19 mouse cellular contexts compared by ENCODE assay signal in the genomic region with DNA sequence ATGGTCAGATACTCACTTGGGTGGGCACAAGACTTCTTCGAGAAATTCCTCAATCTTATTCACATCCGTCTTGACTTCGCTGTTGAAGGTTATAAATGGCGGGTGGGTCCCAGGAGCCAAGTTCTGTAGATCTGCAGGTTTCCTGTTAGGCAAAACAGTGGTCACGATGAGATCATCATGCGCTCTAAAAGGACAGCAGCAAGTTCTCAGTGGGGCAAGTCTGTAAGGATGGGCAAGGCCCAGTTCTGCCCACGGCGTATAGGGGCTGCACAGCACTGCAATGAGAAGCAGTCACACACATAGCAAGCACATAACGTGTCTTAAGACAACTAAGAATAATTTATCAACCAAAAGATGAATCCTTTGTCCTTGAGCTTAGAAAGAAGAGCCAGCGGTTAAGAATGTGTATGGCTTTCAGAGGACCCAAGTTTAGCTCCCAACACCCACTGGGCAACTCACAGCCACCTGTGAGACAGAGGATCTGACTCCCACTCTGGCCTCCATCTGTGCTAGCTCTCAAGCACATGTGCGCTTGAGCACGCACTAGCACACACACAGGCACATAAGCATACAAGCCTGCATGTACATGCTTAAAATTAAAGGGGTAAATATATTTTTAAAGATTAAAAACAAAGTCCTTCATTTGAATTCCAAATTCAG. TPM values are rescaled to one million over a fixed set of nuclear protein-coding genes. Genes with fewer than 3 reads are reported as not detected.
A peak's percentile ranks its signal among the peaks of the same experiment; 100 is the strongest.
DNase-seq lines count a peak whose midpoint lies in the region; ATAC-seq lines count a peak whose summit lies in the region.
"Had no signal": no experiment of that assay in that cellular context is flagged by ENCODE, and none has a peak within 500 bp of the region (broad histone marks: within the 10 kb centered on the region; RNA-seq: fewer than 3 reads in every experiment).

No protein-coding gene starts in this region.

- H3K4me3 ChIP-seq in limb, embryonic 13.5 days: no peak overlapping the region
- no peak overlapping the region for H3K4me3 ChIP-seq in limb, embryonic 10.5 days
- H3K4me3 ChIP-seq: gastrocnemius, adult 2 months; heart, embryonic 12.5 days; neural tube, embryonic 12.5 days had no signal

- intact Hi-C loops in heart, postnatal 25 days (cut with DNase I): no loop called here

- 93% methylated on average over 12 of the region's 12 CpGs for WGBS in limb, embryonic 13.5 days
- 94% methylated on average over 12 of the region's 12 CpGs for WGBS in limb, embryonic 10.5 days

- H3K4me1 ChIP-seq in limb, embryonic 13.5 days: peaks cover 34% of the 10 kb centered on the region
- no peaks in the 10 kb centered on the region for H3K4me1 ChIP-seq in limb, embryonic 10.5 days

- H3K27ac ChIP-seq in limb, embryonic 13.5 days: peak overlapping the region; percentile 28; the same call in 1 of the 2 replicates
- H3K27ac ChIP-seq in limb, embryonic 10.5 days: no peak overlapping the region
- H3K27ac ChIP-seq: gastrocnemius, adult 2 months; hindbrain, embryonic 14.5 days; neural tube, embryonic 12.5 days had no signal

- no peak for ATAC-seq in limb, embryonic 13.5 days (ENCODE audit: low FRiP score, low read depth)
- peak; percentile 83 for ATAC-seq in neutrophil, adult 5-6 weeks (ENCODE audit: extremely low read depth, insufficient number of reproducible peaks, low FRiP score, poor library complexity, severe bottlenecking)
- ATAC-seq: activated CD4-positive, CD25-positive, alpha-beta regulatory T cell, adult 4 months; forebrain, embryonic 16.5 days; intestine, postnatal 0 days; midbrain, embryonic 16.5 days had no signal

- peaks cover 39% of the 10 kb centered on the region for H3K36me3 ChIP-seq in limb, embryonic 13.5 days
- peaks cover 65% of the 10 kb centered on the region for H3K36me3 ChIP-seq in limb, embryonic 10.5 days

- no peak overlapping the region for H3K4me2 ChIP-seq in limb, embryonic 13.5 days (replicated peaks)
- H3K4me2 ChIP-seq: heart, embryonic 12.5 days; hindbrain, embryonic 14.5 days; neural tube, embryonic 12.5 days had no signal

- no peaks in the 10 kb centered on the region for H3K9me3 ChIP-seq in limb, embryonic 13.5 days
- no peaks in the 10 kb centered on the region for H3K9me3 ChIP-seq in limb, embryonic 10.5 days (replicated peaks)
- H3K9me3 ChIP-seq: heart, embryonic 12.5 days; neural tube, embryonic 12.5 days had no signal

- peak; percentile 82 for DNase-seq in heart, adult 11 months
- no peak for DNase-seq in heart, postnatal 25 days (ENCODE audit: low spot score)
- no peak for DNase-seq in limb, embryonic 10.5 days (ENCODE audit: low spot score)
- peak; percentile 26 to 31 for DNase-seq in spleen, adult 18-20 months
- DNase-seq in spleen, postnatal 10 days (ENCODE audit: low spot score in 2 of 2): no peak
- no peak for DNase-seq in layer of hippocampus, adult 18-20 months (ENCODE audit: low spot score in 2 of 2)
- DNase-seq: adrenal gland, postnatal 25 days; cerebellum, postnatal 25 days; gastrocnemius, adult 2 months; layer of hippocampus, postnatal 36 days had no signal

- no peak overlapping the region for H3K9ac ChIP-seq in limb, embryonic 13.5 days
- H3K9ac ChIP-seq: heart, embryonic 12.5 days; hindbrain, embryonic 14.5 days; neural tube, embryonic 12.5 days had no signal

- no peaks in the 10 kb centered on the region for H3K27me3 ChIP-seq in limb, embryonic 13.5 days
- no peaks in the 10 kb centered on the region for H3K27me3 ChIP-seq in limb, embryonic 10.5 days (ENCODE audit: low read depth, poor library complexity, severe bottlenecking)
- H3K27me3 ChIP-seq: heart, embryonic 12.5 days; neural tube, embryonic 12.5 days had no signal

RNA-seq across cellular contexts. Expression of a gene that starts 46.5 kb away (rescaled TPM):
- 100 to 1,000 TPM; 249 to 269 TPM for total RNA-seq in heart, postnatal 25 days (2021)
- 137 and 146 TPM in 2 replicates for polyA plus RNA-seq in limb, embryonic 13.5 days (2015; fragmentation: Nextera tagmentation; extraction: Ambion mirVana)
- polyA plus RNA-seq in limb, embryonic 10.5 days (2016; fragmentation: Nextera tagmentation; extraction: Ambion mirVana): 208 and 220 TPM in 2 replicates
- 31.7 and 32.3 TPM in 2 replicates for total RNA-seq in neutrophil, adult 5-6 weeks (2017)
- 10 to 100 TPM; 40.1 to 40.2 TPM for total RNA-seq in layer of hippocampus, adult 18-20 months (2021)

Comparison
In these comparisons a context has a peak if more than half of its experiments do, and no peak if none do; other contexts are left out.
1. DNase-seq: peak in heart, adult 11 months (single experiment) and spleen, adult 18-20 months (2 of 2); none in heart, postnatal 25 days (single experiment), limb, embryonic 10.5 days (single experiment), spleen, postnatal 10 days (0 of 2) and layer of hippocampus, adult 18-20 months (0 of 2).